Mouse (Mus musculus) ES-Bruce4 (cell line): Measurements from ENCODE around the gene Rrp1b.

ENCODE experiments used
- CTCF ChIP-seq: IDR thresholded peaks from one replicate; pipeline ENCODE4 v1.8.1; 2011; ENCODE audit warnings: low read depth, low read length
- POLR2A ChIP-seq: IDR thresholded peaks from one replicate; pipeline ENCODE4 v1.8.1; 2011; ENCODE audit warnings: low read length; ENCODE audit not compliant: insufficient read depth

DNA sequence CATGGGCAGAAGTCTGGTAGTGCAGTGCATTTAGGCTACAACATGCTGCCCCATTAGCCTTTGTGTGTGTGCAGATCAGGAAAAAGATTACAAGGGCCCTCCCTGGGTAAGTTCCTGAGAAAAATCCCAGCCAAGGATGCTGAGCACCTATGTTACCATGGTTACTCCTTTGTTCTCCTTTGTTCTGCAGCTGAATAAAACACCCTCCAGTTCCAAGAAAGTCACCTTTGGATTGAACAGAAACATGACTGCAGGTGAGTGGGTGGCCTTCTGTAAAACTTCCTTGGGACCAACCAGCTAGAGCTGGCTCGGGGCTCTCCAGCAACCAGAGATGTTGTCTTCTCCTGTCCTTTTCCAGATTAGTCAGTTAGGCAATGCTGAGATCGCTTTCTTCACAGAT lies 23.2 kb downstream of the Rrp1b start:
- TF ChIP-seq POLR2A = no peak
- TF ChIP-seq CTCF = no peak
